Mouse (Mus musculus) intestine, embryonic 15.5 days (tissue): ENCODE data around the gene Acot7. TPM values are rescaled to one million over a fixed set of nuclear protein-coding genes. Genes with fewer than 3 reads are reported as not detected.

Experiments
- ATAC-seq: fragments of 200-750 bp; cut with Nextera tagmentation; 2 replicates; pipeline ENCODE4 v1.8.0; 2017; ENCODE audit warnings: moderate TSS enrichment, moderate library complexity
- H3K27ac ChIP-seq: fragments of 300-500 bp; sonication (generic); 2 replicates; pipeline ENCODE4 v1.5.1; 2015; ENCODE audit warnings: mild to moderate bottlenecking, inconsistent platforms
- H3K27me3 ChIP-seq: fragments of 300-500 bp; sonication (generic); replicated peaks from 2 replicates; pipeline ENCODE4 v1.6.1; 2015; ENCODE audit warnings: inconsistent platforms
- H3K36me3 ChIP-seq: fragments of 300-500 bp; sonication (generic); 2 replicates; pipeline ENCODE4 v1.6.1; 2015; ENCODE audit warnings: inconsistent platforms
- H3K4me1 ChIP-seq: fragments of 300-500 bp; sonication (generic); replicated peaks from 2 replicates; pipeline ENCODE4 v1.6.1; 2015; ENCODE audit warnings: inconsistent platforms
- H3K4me2 ChIP-seq: fragments of 300-500 bp; sonication (generic); replicated peaks from 2 replicates; pipeline ENCODE4 v1.6.1; 2015; ENCODE audit warnings: mild to moderate bottlenecking, inconsistent platforms
- H3K4me3 ChIP-seq: fragments of 300-500 bp; sonication (generic); replicated peaks from 2 replicates; pipeline ENCODE4 v1.5.1; 2015; ENCODE audit warnings: inconsistent platforms
- H3K9ac ChIP-seq: fragments of 300-500 bp; sonication (generic); 2 replicates; pipeline ENCODE4 v1.6.1; 2015; ENCODE audit warnings: inconsistent platforms
- H3K9me3 ChIP-seq: fragments of 300-500 bp; sonication (generic); 2 replicates; pipeline ENCODE4 v1.6.1; 2016; ENCODE audit warnings: inconsistent platforms
- WGBS: fragments of 180-500 bp; shearing (Covaris S2); methylation state at CpG from one replicate; pipeline ENCODE4 v1.1.7; 2015; 5-methylcytosine and 5-hydroxymethylcytosine counted together
- polyA plus RNA-seq: library from polyadenylated mRNA; unstranded; fragments of >200 nt; fragmentation: Nextera tagmentation; extraction: Ambion mirVana; gene quantifications from 2 replicates; pipeline ENCODE4 v1.2.1, GENCODE M21; 2015

Gene Acot7
- 57.8 and 60.0 TPM in 2 replicates for polyA plus RNA-seq

GRCm38 (mm10) chr4:152177537-152178343, at the start of gene Acot7:
Acot7 (plus strand) TSS chr4:152178134.
- Histone ChIP-seq H3K4me2 (peak within 1 kb of the TSS; percentile 93), H3K36me3 (no peaks in the 10 kb centered on the region), H3K27me3 (peaks cover 18% of the 10 kb centered on the region), H3K9me3 (no peaks in the 10 kb centered on the region), H3K4me3 (peak within 1 kb of the TSS; percentile 68), H3K9ac (peak within 1 kb of the TSS; percentile 83), H3K27ac (peak within 1 kb of the TSS; percentile 82), H3K4me1 (peaks cover 10% of the 10 kb centered on the region)
- peak; percentile 98 for ATAC-seq
- WGBS: under 1% methylated on average over 102 of the region's 108 CpGs

GRCm38 (mm10) chr4:152128784-152129183, 49.1 kb upstream of the Acot7 start:
- ATAC-seq: peak; percentile 13; the same call in 1 of the 2 replicates
- 0 out of 2 replicates have a peak overlapping the region, but pooled peaks have one; percentile 9 for H3K4me3 ChIP-seq

GRCm38 (mm10) chr4:152129395-152129930, 48.5 kb upstream of the Acot7 start:
- H3K36me3 ChIP-seq: no peaks in the 10 kb centered on the region
- peaks cover 58% of the 10 kb centered on the region for H3K4me1 ChIP-seq
- peak overlapping the region; percentile 9; the same call in 1 of the 2 replicates for H3K4me3 ChIP-seq
- 38% methylated on average over 13 of the region's 13 CpGs for WGBS
- no peak for ATAC-seq
- peak overlapping the region; percentile 8; the same call in 1 of the 2 replicates for H3K9ac ChIP-seq
- peaks cover 94% of the 10 kb centered on the region for H3K27me3 ChIP-seq
- H3K9me3 ChIP-seq: no peaks in the 10 kb centered on the region
- no peak overlapping the region for H3K27ac ChIP-seq
- H3K4me2 ChIP-seq: peak overlapping the region; percentile 92

More at GRCm38 (mm10) chr4:152128784-152129183, 49.1 kb upstream of the Acot7 start:
- H3K9ac ChIP-seq: no peak overlapping the region
- peaks cover 97% of the 10 kb centered on the region for H3K27me3 ChIP-seq
- peak overlapping the region; percentile 92 for H3K4me2 ChIP-seq
- 45% methylated on average over 5 of the region's 5 CpGs for WGBS
- H3K4me1 ChIP-seq: peaks cover 58% of the 10 kb centered on the region
- no peaks in the 10 kb centered on the region for H3K9me3 ChIP-seq
- no peak overlapping the region for H3K27ac ChIP-seq
- H3K36me3 ChIP-seq: no peaks in the 10 kb centered on the region

- peak overlapping the region; percentile 72 for H3K27ac ChIP-seq
- under 1% methylated on average over 82 of the region's 85 CpGs for WGBS
Observed at GRCm38 (mm10) chr4:152130771-152131653, 46.9 kb upstream of the Acot7 start.

GRCm38 (mm10) chr4:152131809-152132771, 45.8 kb upstream of the Acot7 start:
- peak overlapping the region; percentile 55 for H3K9ac ChIP-seq
- H3K4me3 ChIP-seq: peak overlapping the region; percentile 52

More at GRCm38 (mm10) chr4:152130771-152131653, 46.9 kb upstream of the Acot7 start:
- peak overlapping the region; percentile 55 for H3K9ac ChIP-seq
- peaks cover 54% of the 10 kb centered on the region for H3K4me1 ChIP-seq
- ATAC-seq: peak; percentile 84
- H3K9me3 ChIP-seq: no peaks in the 10 kb centered on the region
- peaks cover 84% of the 10 kb centered on the region for H3K27me3 ChIP-seq
- H3K4me3 ChIP-seq: peak overlapping the region; percentile 52
- peak overlapping the region; percentile 92 for H3K4me2 ChIP-seq
- H3K36me3 ChIP-seq: no peaks in the 10 kb centered on the region

GRCm38 (mm10) chr4:152132772-152133169, 45.2 kb upstream of the Acot7 start:
- ATAC-seq: peak; percentile 32
- H3K4me2 ChIP-seq: peak overlapping the region; percentile 92
- no peak overlapping the region for H3K4me3 ChIP-seq
- H3K36me3 ChIP-seq: no peaks in the 10 kb centered on the region
- peaks cover 46% of the 10 kb centered on the region for H3K4me1 ChIP-seq
- H3K9ac ChIP-seq: no peak overlapping the region
- 24% methylated on average over 10 of the region's 10 CpGs for WGBS
- H3K9me3 ChIP-seq: no peaks in the 10 kb centered on the region
- H3K27ac ChIP-seq: 0 out of 2 replicates have a peak overlapping the region, but pooled peaks have one; percentile 11
- peaks cover 66% of the 10 kb centered on the region for H3K27me3 ChIP-seq

More at GRCm38 (mm10) chr4:152131809-152132771, 45.8 kb upstream of the Acot7 start:
- peak overlapping the region; percentile 92 for H3K4me2 ChIP-seq
- H3K9me3 ChIP-seq: no peaks in the 10 kb centered on the region
- H3K27ac ChIP-seq: 0 out of 2 replicates have a peak overlapping the region, but pooled peaks have one; percentile 72
- H3K4me1 ChIP-seq: peaks cover 46% of the 10 kb centered on the region
- WGBS: 8% methylated on average over 50 of the region's 50 CpGs
- peak; percentile 54 for ATAC-seq
- no peaks in the 10 kb centered on the region for H3K36me3 ChIP-seq
- peaks cover 73% of the 10 kb centered on the region for H3K27me3 ChIP-seq

GRCm38 (mm10) chr4:152133213-152133612, 44.7 kb upstream of the Acot7 start:
- peaks cover 62% of the 10 kb centered on the region for H3K27me3 ChIP-seq
- WGBS: 42% methylated on average over 5 of the region's 5 CpGs
- H3K9me3 ChIP-seq: no peaks in the 10 kb centered on the region
- H3K4me1 ChIP-seq: peaks cover 47% of the 10 kb centered on the region
- H3K36me3 ChIP-seq: no peaks in the 10 kb centered on the region
- no peak overlapping the region for H3K9ac ChIP-seq
- H3K4me3 ChIP-seq: no peak overlapping the region
- H3K27ac ChIP-seq: no peak overlapping the region
- H3K4me2 ChIP-seq: no peak overlapping the region
- no peak for ATAC-seq

- Histone ChIP-seq H3K4me1 (peaks cover 47% of the 10 kb centered on the region), H3K27ac (no peak overlapping the region), H3K4me2 (no peak overlapping the region), H3K27me3 (peaks cover 49% of the 10 kb centered on the region), H3K36me3 (no peaks in the 10 kb centered on the region), H3K9ac (no peak overlapping the region), H3K9me3 (no peaks in the 10 kb centered on the region), H3K4me3 (no peak overlapping the region)
- ATAC-seq: no peak
Observed at GRCm38 (mm10) chr4:152134507-152134906, 43.4 kb upstream of the Acot7 start.

GRCm38 (mm10) chr4:152135363-152135762, 42.6 kb upstream of the Acot7 start:
- Histone ChIP-seq H3K4me2 (no peak overlapping the region), H3K4me1 (peaks cover 40% of the 10 kb centered on the region), H3K4me3 (no peak overlapping the region), H3K36me3 (no peaks in the 10 kb centered on the region), H3K9me3 (no peaks in the 10 kb centered on the region), H3K27ac (no peak overlapping the region), H3K9ac (no peak overlapping the region), H3K27me3 (peaks cover 40% of the 10 kb centered on the region)
- 74% methylated on average over 12 of the region's 12 CpGs for WGBS
- no peak for ATAC-seq

- H3K27me3 ChIP-seq: peaks cover 31% of the 10 kb centered on the region
- no peak overlapping the region for H3K27ac ChIP-seq
- 37% methylated on average over 6 of the region's 6 CpGs for WGBS
- no peak for ATAC-seq
- H3K36me3 ChIP-seq: no peaks in the 10 kb centered on the region
- H3K9ac ChIP-seq: no peak overlapping the region
- no peak overlapping the region for H3K4me3 ChIP-seq
- no peaks in the 10 kb centered on the region for H3K9me3 ChIP-seq
- H3K4me1 ChIP-seq: peaks cover 30% of the 10 kb centered on the region
- no peak overlapping the region for H3K4me2 ChIP-seq
Observed at GRCm38 (mm10) chr4:152136112-152136875, 41.6 kb upstream of the Acot7 start.
